ENCODE assay signal across 7 mouse cellular contexts in the genomic region with DNA sequence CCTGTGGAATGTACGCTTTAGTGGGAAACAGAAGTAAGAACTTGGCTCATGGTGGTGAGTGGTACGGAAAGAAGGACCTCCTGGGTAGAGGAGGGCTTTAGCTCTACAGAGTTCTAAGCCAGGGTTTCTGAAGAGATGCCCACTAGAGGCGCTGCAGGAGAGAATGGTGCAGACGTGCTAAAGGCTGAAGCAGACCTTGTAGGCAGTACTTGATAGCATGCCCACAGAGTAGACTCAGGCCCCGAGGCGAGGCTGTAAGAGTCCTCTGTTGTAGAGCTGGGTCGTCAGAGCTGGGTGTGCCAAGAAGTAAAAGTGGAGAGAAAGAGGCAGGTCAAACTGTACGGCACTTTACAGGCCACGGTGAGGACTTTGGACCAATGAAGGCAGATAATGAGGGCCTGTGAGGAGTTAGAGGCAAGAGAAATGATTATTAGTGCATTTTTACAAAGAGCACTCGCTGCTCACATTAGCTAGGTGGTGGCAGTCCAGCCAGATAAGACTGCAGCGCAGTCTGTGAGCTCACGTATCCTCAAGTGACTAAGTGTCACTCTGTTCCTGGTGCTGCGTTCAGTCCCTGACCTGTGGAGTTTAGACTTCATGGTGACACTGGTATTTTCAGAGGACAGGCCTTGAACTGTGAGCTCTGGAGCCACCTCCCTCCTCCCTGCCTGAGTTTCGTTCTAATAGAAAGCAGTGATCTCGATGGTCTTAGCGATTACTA. TPM values are rescaled to one million over a fixed set of nuclear protein-coding genes. Genes with fewer than 3 reads are reported as not detected.
A peak's percentile ranks its signal among the peaks of the same experiment; 100 is the strongest.
DNase-seq lines count a peak whose midpoint lies in the region; ATAC-seq and TF ChIP-seq lines count a peak whose summit lies in the region.

No protein-coding gene starts in this region.

- no peaks in the 10 kb centered on the region for H3K9me3 ChIP-seq in kidney, embryonic 14.5 days (ENCODE audit: control insufficient read depth, low read length)
- H3K9me3 ChIP-seq in stomach, postnatal 0 days (ENCODE audit: control insufficient read depth, low read length): no peaks in the 10 kb centered on the region

- no peak overlapping the region for H3K9ac ChIP-seq in kidney, embryonic 14.5 days (ENCODE audit: low read depth, low read length)
- H3K9ac ChIP-seq in stomach, postnatal 0 days (ENCODE audit: low read length): no peak overlapping the region

- H3K27me3 ChIP-seq in kidney, embryonic 14.5 days (ENCODE audit: control insufficient read depth, insufficient read depth, low read length): no peaks in the 10 kb centered on the region
- no peaks in the 10 kb centered on the region for H3K27me3 ChIP-seq in stomach, postnatal 0 days (ENCODE audit: control insufficient read depth, insufficient read depth, low read length)

- peak; percentile 54 for DNase-seq in kidney, adult 18-20 months
- DNase-seq in A20 (ENCODE audit: low read depth, low spot score) (peak; percentile 29), NIH3T3 (ENCODE audit: low read depth) (peak; percentile 60)
- DNase-seq in kidney, postnatal 14 days: peak; percentile 51
- peak; percentile 63 for DNase-seq in stomach, postnatal 0 days (ENCODE audit: low spot score)
- DNase-seq in frontal cortex, postnatal 14 days (ENCODE audit: low spot score in 2 of 2): no peak

- peaks cover 72% of the 10 kb centered on the region for H3K36me3 ChIP-seq in kidney, embryonic 14.5 days (ENCODE audit: control insufficient read depth, insufficient read depth, low read length)
- peaks cover 37% of the 10 kb centered on the region for H3K36me3 ChIP-seq in stomach, postnatal 0 days (ENCODE audit: control insufficient read depth, insufficient read depth, low read length)

- 86% methylated on average over 16 of the region's 16 CpGs for WGBS in kidney, embryonic 14.5 days
- 74% methylated on average over 16 of the region's 16 CpGs for WGBS in stomach, postnatal 0 days

- ATAC-seq in kidney, embryonic 14.5 days (ENCODE audit: low FRiP score, low TSS enrichment): no peak
- peak; percentile 86 for ATAC-seq in stomach, postnatal 0 days (ENCODE audit: low FRiP score, low TSS enrichment)

- TF ChIP-seq CTCF in stomach, postnatal 0 days (IDR thresholded peaks at IDR 0.05; ENCODE audit: low read depth): peak; percentile 67

- H3K4me2 ChIP-seq in kidney, embryonic 14.5 days (replicated peaks; ENCODE audit: low read depth, low read length): no peak overlapping the region
- no peak overlapping the region for H3K4me2 ChIP-seq in stomach, postnatal 0 days (replicated peaks; ENCODE audit: low read depth)

- H3K4me3 ChIP-seq in kidney, embryonic 14.5 days (ENCODE audit: low read length): no peak overlapping the region
- H3K4me3 ChIP-seq in stomach, postnatal 0 days (ENCODE audit: low read depth, low read length): no peak overlapping the region

- no peak overlapping the region for H3K27ac ChIP-seq in kidney, embryonic 14.5 days (ENCODE audit: low read depth, low read length)
- H3K27ac ChIP-seq in stomach, postnatal 0 days (replicated peaks): no peak overlapping the region

- H3K4me1 ChIP-seq in kidney, embryonic 14.5 days (ENCODE audit: control insufficient read depth, insufficient read depth, low read length): no peaks in the 10 kb centered on the region
- no peaks in the 10 kb centered on the region for H3K4me1 ChIP-seq in stomach, postnatal 0 days (replicated peaks; ENCODE audit: control insufficient read depth, insufficient read depth)

- no peak for TF ChIP-seq EP300 in stomach, postnatal 0 days (optimal IDR thresholded peaks at IDR 0.05)

RNA-seq across cellular contexts. Expression of gene Eid3, which starts 9.8 kb away (rescaled TPM):
- 0.34 and 0.81 TPM in 2 replicates for polyA plus RNA-seq in kidney, embryonic 14.5 days (2014; fragmentation: Nextera tagmentation; extraction: Ambion mirVana)
- 0.36 and 0.38 TPM in 2 replicates for polyA plus RNA-seq in stomach, postnatal 0 days (2015; fragmentation: Nextera tagmentation; extraction: Ambion mirVana)

RNA-seq across cellular contexts. Expression of gene Txnrd1, which starts 42.5 kb away (rescaled TPM):
- polyA plus RNA-seq in kidney, embryonic 14.5 days (2014; fragmentation: Nextera tagmentation; extraction: Ambion mirVana): 72.4 and 136 TPM in 2 replicates
- 61.9 TPM in 2 replicates for polyA plus RNA-seq in stomach, postnatal 0 days (2015; fragmentation: Nextera tagmentation; extraction: Ambion mirVana)

Comparison
In these comparisons a context has a peak if more than half of its experiments do, and no peak if none do; other contexts are left out.
1. DNase-seq: peak in kidney, adult 18-20 months (single experiment), A20 (single experiment), NIH3T3 (single experiment), kidney, postnatal 14 days (single experiment) and stomach, postnatal 0 days (single experiment); none in frontal cortex, postnatal 14 days (0 of 2).